Mouse (Mus musculus): Measurements from ENCODE around the gene Uri1.

Uri1 gene

GRCm38 (mm10) chr7:38015356-38015755 is 8.0 kb downstream of the Uri1 start:
- DNase-seq (ENCODE audit: extremely low spot score, low read depth, low spot score), result no peak

GRCm38 (mm10) chr7:38013946-38014345 is 9.4 kb downstream of the Uri1 start:
- no peak for DNase-seq (ENCODE audit: extremely low spot score, low read depth, low spot score)

GRCm38 (mm10) chr7:38012811-38013210 is 10.5 kb downstream of the Uri1 start:
- no peak for DNase-seq (ENCODE audit: extremely low spot score, low read depth, low spot score)

GRCm38 (mm10) chr7:38008359-38008758 is 15.0 kb downstream of the Uri1 start:
- no peak for DNase-seq (ENCODE audit: extremely low spot score, low read depth, low spot score)

GRCm38 (mm10) chr7:38002451-38002850 is 20.9 kb downstream of the Uri1 start:
- no peak for DNase-seq (ENCODE audit: extremely low spot score, low read depth, low spot score)

- DNase-seq (ENCODE audit: extremely low spot score, low read depth, low spot score), result no peak
Observed at GRCm38 (mm10) chr7:37999691-38000090, 23.7 kb downstream of the Uri1 start.

- no peak for DNase-seq (ENCODE audit: extremely low spot score, low read depth, low spot score)
Observed at GRCm38 (mm10) chr7:37992861-37993260, 30.5 kb downstream of the Uri1 start.

- DNase-seq (ENCODE audit: extremely low spot score, low read depth, low spot score), result no peak
Observed at GRCm38 (mm10) chr7:37984866-37985265, 38.5 kb downstream of the Uri1 start.

GRCm38 (mm10) chr7:37983471-37983870 is 39.9 kb downstream of the Uri1 start:
- no peak for DNase-seq (ENCODE audit: extremely low spot score, low read depth, low spot score)

- DNase-seq (ENCODE audit: extremely low spot score, low read depth, low spot score), result no peak
Observed at GRCm38 (mm10) chr7:37979729-37980128, 43.6 kb downstream of the Uri1 start.

- DNase-seq (ENCODE audit: extremely low spot score, low read depth, low spot score), result no peak
Observed at GRCm38 (mm10) chr7:37978412-37978811, 44.9 kb downstream of the Uri1 start.

- no peak for DNase-seq (ENCODE audit: extremely low spot score, low read depth, low spot score)
Observed at GRCm38 (mm10) chr7:37977676-37978075, 45.7 kb downstream of the Uri1 start.

GRCm38 (mm10) chr7:37972999-37973555 is 50.3 kb downstream of the Uri1 start:
- no peak for DNase-seq (ENCODE audit: extremely low spot score, low read depth, low spot score)

- no peak for DNase-seq (ENCODE audit: extremely low spot score, low read depth, low spot score)
Observed at GRCm38 (mm10) chr7:37972571-37972970, 50.8 kb downstream of the Uri1 start.

GRCm38 (mm10) chr7:37962326-37962725 is 61.0 kb downstream of the Uri1 start:
- DNase-seq (ENCODE audit: extremely low spot score, low read depth, low spot score), result no peak

- no peak for DNase-seq (ENCODE audit: extremely low spot score, low read depth, low spot score)
Observed at GRCm38 (mm10) chr7:37961247-37961646, 62.1 kb downstream of the Uri1 start.

- DNase-seq (ENCODE audit: extremely low spot score, low read depth, low spot score), result no peak
Observed at GRCm38 (mm10) chr7:37951841-37952240, 71.5 kb downstream of the Uri1 start.

- no peak for DNase-seq (ENCODE audit: extremely low spot score, low read depth, low spot score)
Observed at GRCm38 (mm10) chr7:37936459-37936858, 86.9 kb downstream of the Uri1 start.

GRCm38 (mm10) chr7:37935786-37936185 is 87.6 kb downstream of the Uri1 start:
- no peak for DNase-seq (ENCODE audit: extremely low spot score, low read depth, low spot score)

GRCm38 (mm10) chr7:37934770-37935182 is 88.6 kb downstream of the Uri1 start:
- DNase-seq (ENCODE audit: extremely low spot score, low read depth, low spot score), result no peak

- DNase-seq (ENCODE audit: extremely low spot score, low read depth, low spot score), result no peak
Observed at GRCm38 (mm10) chr7:37933754-37934308, 89.5 kb downstream of the Uri1 start.

GRCm38 (mm10) chr7:37931631-37932030 is 91.7 kb downstream of the Uri1 start:
- DNase-seq (ENCODE audit: extremely low spot score, low read depth, low spot score), result no peak

GRCm38 (mm10) chr7:37929738-37930137 is 93.6 kb downstream of the Uri1 start:
- no peak for DNase-seq (ENCODE audit: extremely low spot score, low read depth, low spot score)

Measured in hindlimb bud, embryonic 11.5 days (tissue).